13 mouse cellular contexts compared by ENCODE assay signal in genomic region chr2:14873116-14873515, GRCm38 (mm10).
DNase-seq lines count a peak whose midpoint lies in the region; ATAC-seq and TF ChIP-seq lines count a peak whose summit lies in the region.
"Had no signal": no experiment of that assay in that cellular context is flagged by ENCODE, and none has a peak within 500 bp of the region (broad histone marks: within the 10 kb centered on the region; RNA-seq: fewer than 3 reads in every experiment).

No protein-coding gene starts in this region.

- H3K27me3 ChIP-seq in embryonic facial prominence, embryonic 14.5 days (replicated peaks; ENCODE audit: control insufficient read depth, insufficient read depth, low read length): no peaks in the 10 kb centered on the region
- H3K27me3 ChIP-seq in embryonic facial prominence, embryonic 10.5 days (replicated peaks; ENCODE audit: low read depth, poor library complexity, severe bottlenecking): no peaks in the 10 kb centered on the region
- no peaks in the 10 kb centered on the region for H3K27me3 ChIP-seq in hindbrain, embryonic 14.5 days (ENCODE audit: control insufficient read depth, insufficient read depth, low read length)
- H3K27me3 ChIP-seq in hindbrain, embryonic 12.5 days: no peaks in the 10 kb centered on the region; the same call in 1 of the 2 replicates
- H3K27me3 ChIP-seq in stomach, embryonic 15.5 days (replicated peaks): no peaks in the 10 kb centered on the region
- no peaks in the 10 kb centered on the region for H3K27me3 ChIP-seq in stomach, postnatal 0 days (ENCODE audit: control insufficient read depth, insufficient read depth, low read length)
- H3K27me3 ChIP-seq: heart, embryonic 12.5 days; intestine, embryonic 15.5 days; liver, embryonic 15.5 days had no signal

- no peak overlapping the region for H3K27ac ChIP-seq in embryonic facial prominence, embryonic 14.5 days (replicated peaks; ENCODE audit: low read depth, low read length)
- H3K27ac ChIP-seq in embryonic facial prominence, embryonic 10.5 days (replicated peaks): no peak overlapping the region
- H3K27ac ChIP-seq in hindbrain, embryonic 14.5 days: no peak overlapping the region
- H3K27ac ChIP-seq in hindbrain, embryonic 12.5 days: no peak overlapping the region
- H3K27ac ChIP-seq in stomach, embryonic 15.5 days: no peak overlapping the region
- no peak overlapping the region for H3K27ac ChIP-seq in stomach, postnatal 0 days (replicated peaks)
- H3K27ac ChIP-seq: intestine, embryonic 15.5 days; liver, embryonic 15.5 days had no signal

- ATAC-seq in embryonic facial prominence, embryonic 14.5 days (ENCODE audit: low read depth): no peak
- ATAC-seq in hindbrain, embryonic 14.5 days (ENCODE audit: low FRiP score): no peak
- ATAC-seq in hindbrain, embryonic 12.5 days (ENCODE audit: low FRiP score): no peak
- no peak for ATAC-seq in stomach, embryonic 15.5 days (ENCODE audit: insufficient read depth, low FRiP score, low read depth)
- ATAC-seq in stomach, postnatal 0 days (ENCODE audit: low FRiP score, low TSS enrichment): no peak

- H3K4me1 ChIP-seq in embryonic facial prominence, embryonic 14.5 days (ENCODE audit: control insufficient read depth, insufficient read depth, low read length): peaks cover 10% of the 10 kb centered on the region; the same call in 1 of the 2 replicates
- H3K4me1 ChIP-seq in embryonic facial prominence, embryonic 10.5 days: peaks cover 26% of the 10 kb centered on the region
- H3K4me1 ChIP-seq in hindbrain, embryonic 14.5 days (replicated peaks; ENCODE audit: control insufficient read depth, insufficient read depth, low read length): peaks cover 12% of the 10 kb centered on the region; the same call in 1 of the 2 replicates
- H3K4me1 ChIP-seq in hindbrain, embryonic 12.5 days: peaks cover 21% of the 10 kb centered on the region
- no peaks in the 10 kb centered on the region; the same call in 1 of the 2 replicates for H3K4me1 ChIP-seq in stomach, embryonic 15.5 days
- H3K4me1 ChIP-seq in stomach, postnatal 0 days (replicated peaks; ENCODE audit: control insufficient read depth, insufficient read depth): no peaks in the 10 kb centered on the region
- H3K4me1 ChIP-seq: liver, embryonic 15.5 days had no signal

- TF ChIP-seq EP300 in stomach, postnatal 0 days (optimal IDR thresholded peaks at IDR 0.05): no peak

- H3K4me2 ChIP-seq in embryonic facial prominence, embryonic 14.5 days (ENCODE audit: low read depth, low read length): 0 out of 2 replicates have a peak overlapping the region, but pooled peaks have one; percentile 50
- H3K4me2 ChIP-seq in hindbrain, embryonic 14.5 days (replicated peaks): peak overlapping the region; percentile 52
- no peak overlapping the region for H3K4me2 ChIP-seq in hindbrain, embryonic 12.5 days (replicated peaks)
- 0 out of 2 replicates have a peak overlapping the region, but pooled peaks have one; percentile 50 for H3K4me2 ChIP-seq in stomach, embryonic 15.5 days
- H3K4me2 ChIP-seq in stomach, postnatal 0 days (replicated peaks; ENCODE audit: low read depth): no peak overlapping the region
- H3K4me2 ChIP-seq: liver, embryonic 15.5 days had no signal

- TF ChIP-seq CTCF in stomach, postnatal 0 days (IDR thresholded peaks at IDR 0.05; ENCODE audit: low read depth): no peak

- H3K36me3 ChIP-seq in embryonic facial prominence, embryonic 14.5 days (ENCODE audit: control insufficient read depth, insufficient read depth, low read length): no peaks in the 10 kb centered on the region
- H3K36me3 ChIP-seq in embryonic facial prominence, embryonic 10.5 days (replicated peaks): no peaks in the 10 kb centered on the region
- no peaks in the 10 kb centered on the region for H3K36me3 ChIP-seq in hindbrain, embryonic 14.5 days (replicated peaks; ENCODE audit: control insufficient read depth, insufficient read depth)
- no peaks in the 10 kb centered on the region for H3K36me3 ChIP-seq in hindbrain, embryonic 12.5 days
- H3K36me3 ChIP-seq in stomach, embryonic 15.5 days: no peaks in the 10 kb centered on the region
- no peaks in the 10 kb centered on the region for H3K36me3 ChIP-seq in stomach, postnatal 0 days (ENCODE audit: control insufficient read depth, insufficient read depth, low read length)
- H3K36me3 ChIP-seq: intestine, embryonic 15.5 days; liver, embryonic 15.5 days had no signal

- WGBS in embryonic facial prominence, embryonic 14.5 days: 54% methylated on average over 1 of the region's 1 CpGs
- 63% methylated on average over 1 of the region's 1 CpGs for WGBS in embryonic facial prominence, embryonic 10.5 days
- 70% methylated on average over 1 of the region's 1 CpGs for WGBS in hindbrain, embryonic 14.5 days
- WGBS in hindbrain, embryonic 12.5 days: 67% methylated on average over 1 of the region's 1 CpGs
- WGBS in stomach, embryonic 15.5 days: 40% methylated on average over 1 of the region's 1 CpGs
- WGBS in stomach, postnatal 0 days: 53% methylated on average over 1 of the region's 1 CpGs

- no peaks in the 10 kb centered on the region for H3K9me3 ChIP-seq in embryonic facial prominence, embryonic 14.5 days (ENCODE audit: control insufficient read depth, low read length)
- no peaks in the 10 kb centered on the region for H3K9me3 ChIP-seq in embryonic facial prominence, embryonic 10.5 days
- H3K9me3 ChIP-seq in hindbrain, embryonic 14.5 days (ENCODE audit: control insufficient read depth, low read length): no peaks in the 10 kb centered on the region
- H3K9me3 ChIP-seq in hindbrain, embryonic 12.5 days (replicated peaks): no peaks in the 10 kb centered on the region
- H3K9me3 ChIP-seq in stomach, embryonic 15.5 days: no peaks in the 10 kb centered on the region
- no peaks in the 10 kb centered on the region for H3K9me3 ChIP-seq in stomach, postnatal 0 days (ENCODE audit: control insufficient read depth, low read length)
- H3K9me3 ChIP-seq: heart, embryonic 12.5 days; intestine, embryonic 15.5 days; liver, embryonic 15.5 days had no signal

- no peak for DNase-seq in embryonic facial prominence, embryonic 14.5 days (ENCODE audit: low spot score)
- no peak for DNase-seq in embryonic facial prominence, embryonic 10.5 days (ENCODE audit: low spot score)
- no peak for DNase-seq in hindbrain, embryonic 14.5 days (ENCODE audit: low spot score)
- DNase-seq in stomach, postnatal 0 days (ENCODE audit: low spot score): no peak
- DNase-seq in left cerebral cortex, adult 8-10 months (ENCODE audit: low spot score in 2 of 2): no peak
- no peak for DNase-seq in right cerebral cortex, adult 18-20 months
- DNase-seq: cerebellum, adult 11-12 months; lung, postnatal 36 days had no signal

- no peak overlapping the region for H3K9ac ChIP-seq in embryonic facial prominence, embryonic 14.5 days (ENCODE audit: low read depth, low read length)
- no peak overlapping the region for H3K9ac ChIP-seq in hindbrain, embryonic 14.5 days
- H3K9ac ChIP-seq in hindbrain, embryonic 12.5 days: no peak overlapping the region
- H3K9ac ChIP-seq in stomach, embryonic 15.5 days: no peak overlapping the region
- H3K9ac ChIP-seq in stomach, postnatal 0 days (ENCODE audit: low read length): no peak overlapping the region
- H3K9ac ChIP-seq: heart, embryonic 12.5 days; intestine, embryonic 15.5 days; liver, embryonic 15.5 days had no signal

- H3K4me3 ChIP-seq in embryonic facial prominence, embryonic 14.5 days (ENCODE audit: low read depth, low read length): no peak overlapping the region
- H3K4me3 ChIP-seq in embryonic facial prominence, embryonic 10.5 days: no peak overlapping the region
- no peak overlapping the region for H3K4me3 ChIP-seq in hindbrain, embryonic 14.5 days (replicated peaks; ENCODE audit: low read length)
- H3K4me3 ChIP-seq in hindbrain, embryonic 12.5 days: no peak overlapping the region
- H3K4me3 ChIP-seq in stomach, embryonic 15.5 days (replicated peaks): no peak overlapping the region
- no peak overlapping the region for H3K4me3 ChIP-seq in stomach, postnatal 0 days (ENCODE audit: low read depth, low read length)
- H3K4me3 ChIP-seq: liver, embryonic 15.5 days had no signal

Comparison
In these comparisons a context has a peak if more than half of its experiments do, and no peak if none do; other contexts are left out.
1. H3K4me2 ChIP-seq: peak in embryonic facial prominence, embryonic 14.5 days (single experiment), hindbrain, embryonic 14.5 days (single experiment) and stomach, embryonic 15.5 days (single experiment); none in hindbrain, embryonic 12.5 days (single experiment) and stomach, postnatal 0 days (single experiment).